Mouse (Mus musculus): ENCODE results near the gene Sf3b4. TPM values are rescaled to one million over a fixed set of nuclear protein-coding genes. Genes with fewer than 3 reads are reported as not detected.
A peak's percentile ranks its signal among the peaks of the same experiment; 100 is the strongest.

The Sf3b4 gene
- total RNA-seq (2021) = 10 to 100 TPM; 50.4 to 51.0 TPM
- long read RNA-seq, transcript Sf3b4-201 (6 exons, 1,915 nt) = major isoform, 79 of 83 reads
- long read RNA-seq, partial matches to known transcripts = 2 of 83 reads
- long read RNA-seq, other reads (novel, unspliced or antisense) = 2 of 83 reads

DNA sequence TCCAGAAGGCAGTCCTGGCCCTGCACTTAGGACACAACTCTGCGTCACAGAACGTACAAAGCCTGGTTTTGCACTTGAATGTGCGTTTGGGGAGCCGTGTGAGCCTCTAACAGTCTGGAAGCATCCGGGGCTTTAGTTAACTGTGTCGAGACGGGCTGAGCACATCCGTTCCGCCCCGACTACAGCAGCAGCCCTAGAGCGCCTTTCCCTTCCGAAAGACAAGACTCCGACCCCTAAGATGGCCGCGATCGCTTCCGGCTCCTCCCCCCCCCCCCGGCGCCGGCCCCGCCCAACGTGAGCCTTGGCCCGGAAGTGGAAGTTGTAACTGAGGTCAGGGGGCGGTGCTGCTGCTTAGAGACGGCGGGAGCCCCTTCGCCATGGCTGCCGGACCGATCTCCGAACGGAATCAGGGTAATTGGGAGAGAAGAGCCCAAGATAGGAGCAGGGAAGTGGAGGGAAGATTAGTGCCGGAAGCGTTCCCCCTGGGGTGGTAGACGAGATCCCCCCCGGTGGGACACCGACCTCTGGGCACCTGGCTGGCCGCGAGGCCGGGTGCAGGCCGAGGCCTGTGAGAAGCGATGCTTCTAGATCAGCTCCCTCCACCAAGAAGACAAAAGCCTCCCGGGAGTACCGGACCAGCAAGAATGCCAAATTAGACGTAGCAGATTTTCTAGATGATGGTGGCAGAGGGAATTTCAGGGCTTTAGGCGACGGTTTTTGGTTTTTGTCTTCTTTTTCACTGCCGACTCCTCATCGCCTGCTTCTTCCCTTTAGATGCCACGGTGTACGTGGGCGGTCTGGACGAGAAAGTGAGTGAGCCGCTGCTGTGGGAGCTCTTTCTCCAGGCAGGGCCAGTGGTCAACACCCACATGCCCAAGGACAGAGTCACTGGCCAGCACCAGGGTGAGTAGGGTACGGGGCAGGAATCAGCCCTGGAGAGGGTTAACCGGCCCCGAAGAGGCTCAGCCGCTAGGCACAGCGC lies at the start of gene Sf3b4:
Sf3b4 (plus strand) TSS at position 136 of the 982 bp plus-strand sequence.
- peak; percentile 72 to 89 for DNase-seq (ENCODE audit: low spot score in 2 of 2)

DNA sequence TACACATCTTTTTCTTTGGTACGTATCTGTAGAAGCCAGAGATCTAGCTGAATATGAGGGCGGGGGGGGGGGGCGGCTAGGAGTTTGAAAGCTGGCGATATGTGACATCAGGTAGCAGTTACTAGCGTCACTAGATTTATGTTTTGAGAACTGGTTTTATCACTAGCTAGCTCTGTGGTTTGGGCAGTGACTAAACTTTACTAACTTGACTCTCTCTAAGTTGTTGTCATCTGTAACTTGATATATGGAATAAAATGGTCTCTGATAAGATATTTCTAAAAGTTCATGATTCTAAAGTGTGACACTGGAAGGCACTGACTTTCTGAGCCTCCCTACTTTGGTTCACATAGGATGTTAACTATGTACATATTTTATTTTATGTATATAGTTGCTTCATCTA lies 47.9 kb upstream of the Sf3b4 start:
- DNase-seq (ENCODE audit: low spot score in 2 of 2) = no peak

DNA sequence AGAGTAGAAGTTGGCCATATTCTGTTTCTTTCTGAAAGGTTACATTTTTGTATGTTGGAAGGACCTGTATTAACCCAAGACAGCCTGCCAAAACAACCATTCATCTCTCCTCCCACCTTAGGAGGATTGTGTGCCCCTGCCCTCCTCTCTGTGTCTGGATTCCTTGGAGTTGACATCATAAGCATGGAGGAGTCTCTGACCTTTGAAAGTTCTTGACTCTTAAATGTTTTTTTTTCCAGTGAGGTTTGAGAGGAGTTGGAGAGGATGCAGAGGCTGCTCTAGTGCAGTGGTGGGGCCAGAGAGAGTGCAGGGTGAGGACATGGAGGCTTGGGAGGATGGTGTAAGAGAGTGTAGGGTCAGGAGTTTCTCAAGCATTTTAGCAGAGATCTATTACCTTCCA lies 44.0 kb upstream of the Sf3b4 start:
- no peak for DNase-seq (ENCODE audit: low spot score in 2 of 2)

- DNase-seq (ENCODE audit: low spot score in 2 of 2) = peak in 1 of 2 experiments; percentile 20
Observed at GRCm38 (mm10) chr3:96132478-96132877, 39.7 kb upstream of the Sf3b4 start.

DNA sequence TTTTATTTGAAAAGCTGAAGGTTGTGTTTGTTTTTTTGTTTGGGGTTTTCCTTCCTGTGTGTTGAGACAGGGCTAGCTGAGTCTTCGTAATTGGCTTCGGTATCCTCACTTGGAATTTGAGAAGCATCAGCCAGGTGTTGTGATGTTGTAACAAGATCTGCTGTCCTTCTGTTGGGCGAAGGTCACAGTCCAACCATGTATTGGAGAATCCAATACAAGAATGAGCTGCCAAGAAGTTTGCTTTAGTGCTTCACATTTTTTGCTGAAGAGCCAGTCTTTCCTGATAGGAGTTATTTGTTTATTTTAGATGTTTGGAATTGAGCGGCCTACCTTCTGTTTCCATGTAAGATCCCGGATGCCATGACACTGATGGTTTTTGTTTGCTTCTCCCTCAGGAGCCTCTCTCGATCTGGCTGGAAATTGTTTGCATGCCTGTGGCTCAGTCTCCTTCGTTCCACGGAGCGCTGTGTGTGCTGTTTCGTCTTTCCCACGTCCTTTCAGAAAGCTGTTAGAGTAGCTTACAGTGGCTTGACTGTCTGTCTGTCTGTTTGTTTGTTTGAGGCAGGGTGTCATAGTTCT lies 38.7 kb upstream of the Sf3b4 start:
- DNase-seq (ENCODE audit: low spot score in 2 of 2) = no peak

DNA sequence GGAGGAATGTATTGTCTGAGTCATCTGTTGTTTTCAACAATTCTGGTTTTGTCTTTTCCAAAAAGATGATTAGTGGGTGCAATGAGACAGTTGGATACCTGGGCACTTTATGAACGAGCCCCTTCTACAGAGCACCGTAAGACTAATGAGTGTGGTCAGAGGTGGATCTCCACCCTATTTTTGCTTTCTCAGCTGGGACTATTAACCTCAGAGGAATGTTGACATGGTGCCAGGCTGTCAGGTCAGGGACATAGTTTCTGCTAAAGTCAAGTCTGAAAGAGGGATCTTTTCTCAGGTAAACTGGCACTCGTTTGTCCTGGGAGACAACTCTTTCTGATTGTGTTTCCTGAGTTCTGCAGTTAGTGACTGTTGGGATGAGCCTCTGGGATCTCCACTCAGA lies 37.1 kb upstream of the Sf3b4 start:
- DNase-seq (ENCODE audit: low spot score in 2 of 2) = no peak

DNA sequence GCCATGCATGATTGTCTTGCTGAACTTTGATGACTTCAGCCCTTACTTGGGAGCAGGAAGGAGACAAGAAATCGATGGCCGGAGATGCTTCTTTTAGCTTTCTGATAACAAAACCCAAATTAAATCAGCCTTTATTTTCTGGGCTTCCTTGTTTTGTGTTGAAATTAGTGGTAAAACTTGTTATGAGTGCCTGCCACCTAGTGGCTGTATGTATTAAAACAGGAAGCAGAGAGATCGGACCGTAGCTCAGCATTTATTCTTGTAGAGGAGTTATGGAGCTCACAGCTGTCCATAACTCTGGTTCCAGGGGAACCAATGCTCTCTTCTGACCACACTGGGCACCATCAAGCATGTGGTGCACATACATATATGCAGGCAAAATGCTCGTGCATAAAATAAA lies 24.2 kb upstream of the Sf3b4 start:
- DNase-seq (ENCODE audit: low spot score in 2 of 2) = peak; percentile 61 to 88

GRCm38 (mm10) chr3:96151836-96152235 lies 20.3 kb upstream of the Sf3b4 start:
- no peak for DNase-seq (ENCODE audit: low spot score in 2 of 2)

DNA sequence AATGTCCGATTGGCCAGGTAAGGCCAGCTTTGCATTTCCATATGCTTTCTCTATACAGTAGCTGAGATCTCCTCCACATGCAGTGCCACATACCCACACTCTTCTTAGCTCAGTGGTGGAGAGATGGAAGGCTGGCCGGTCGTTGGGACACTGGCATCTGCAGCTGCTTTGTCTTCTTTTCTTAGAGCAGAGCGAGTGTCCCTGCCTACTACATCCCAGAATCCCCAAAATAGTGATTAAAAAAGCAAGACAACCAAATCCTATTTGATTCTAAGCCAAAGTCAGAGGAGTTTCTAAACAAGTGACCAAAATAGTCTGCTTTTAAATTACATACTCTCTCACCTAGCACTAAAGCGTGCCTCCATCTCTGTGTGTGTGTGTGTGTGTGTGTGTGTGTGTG lies 19.5 kb upstream of the Sf3b4 start:
- DNase-seq (ENCODE audit: low spot score in 2 of 2) = no peak

DNA sequence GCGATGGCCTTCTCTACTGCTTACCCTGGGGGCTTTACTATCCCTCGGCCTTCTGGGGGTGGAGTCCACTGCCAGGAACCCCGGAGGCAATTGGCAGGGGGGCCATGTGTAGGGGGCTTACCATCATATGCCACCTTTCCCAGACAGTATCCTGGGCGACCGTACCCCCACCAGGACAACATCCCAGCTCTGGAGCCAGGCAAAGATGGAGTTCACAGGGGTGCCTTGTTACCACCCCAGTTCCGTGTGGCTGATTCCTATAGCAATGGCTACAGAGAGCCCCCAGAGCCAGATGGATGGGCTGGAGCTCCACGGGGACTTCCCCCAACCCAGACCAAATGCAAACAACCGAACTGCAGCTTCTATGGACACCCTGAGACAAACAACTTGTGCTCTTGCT lies 16.6 kb upstream of the Sf3b4 start:
- DNase-seq (ENCODE audit: low spot score in 2 of 2) = no peak

GRCm38 (mm10) chr3:96159820-96160219 lies 12.3 kb upstream of the Sf3b4 start:
- DNase-seq (ENCODE audit: low spot score in 2 of 2) = no peak

DNA sequence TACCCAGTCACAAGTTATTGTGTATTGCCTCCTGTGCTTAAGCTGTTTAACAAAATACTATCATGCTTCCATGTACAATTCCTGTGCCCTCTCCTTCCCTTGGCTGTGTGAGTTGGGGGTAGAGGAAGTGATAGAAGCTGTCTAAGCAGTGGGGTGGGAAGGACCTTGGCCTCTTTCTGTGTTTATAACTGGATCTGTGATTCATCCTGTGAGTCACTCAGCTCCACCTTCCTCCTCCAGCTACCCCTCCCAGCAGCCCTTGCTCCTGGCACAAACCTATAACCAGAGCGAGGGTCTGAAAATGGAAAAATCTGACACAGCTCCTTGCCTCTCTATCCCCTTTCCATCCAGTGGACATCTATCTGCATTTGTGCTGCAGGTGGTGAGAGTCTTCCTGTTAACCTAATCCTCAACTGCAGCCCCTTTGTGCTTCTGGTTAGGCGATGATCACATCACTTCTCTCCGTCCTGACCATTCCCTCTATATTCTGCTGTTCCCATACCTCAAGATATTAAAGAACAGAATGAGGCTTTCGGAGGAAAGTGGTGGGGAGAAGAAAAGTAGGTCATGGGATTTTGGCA lies 11.8 kb upstream of the Sf3b4 start:
- peak; percentile 40 to 60 for DNase-seq (ENCODE audit: low spot score in 2 of 2)

- DNase-seq (ENCODE audit: low spot score in 2 of 2) = peak in 1 of 2 experiments; percentile 52
Observed at GRCm38 (mm10) chr3:96160803-96161516, 11.2 kb upstream of the Sf3b4 start.

DNA sequence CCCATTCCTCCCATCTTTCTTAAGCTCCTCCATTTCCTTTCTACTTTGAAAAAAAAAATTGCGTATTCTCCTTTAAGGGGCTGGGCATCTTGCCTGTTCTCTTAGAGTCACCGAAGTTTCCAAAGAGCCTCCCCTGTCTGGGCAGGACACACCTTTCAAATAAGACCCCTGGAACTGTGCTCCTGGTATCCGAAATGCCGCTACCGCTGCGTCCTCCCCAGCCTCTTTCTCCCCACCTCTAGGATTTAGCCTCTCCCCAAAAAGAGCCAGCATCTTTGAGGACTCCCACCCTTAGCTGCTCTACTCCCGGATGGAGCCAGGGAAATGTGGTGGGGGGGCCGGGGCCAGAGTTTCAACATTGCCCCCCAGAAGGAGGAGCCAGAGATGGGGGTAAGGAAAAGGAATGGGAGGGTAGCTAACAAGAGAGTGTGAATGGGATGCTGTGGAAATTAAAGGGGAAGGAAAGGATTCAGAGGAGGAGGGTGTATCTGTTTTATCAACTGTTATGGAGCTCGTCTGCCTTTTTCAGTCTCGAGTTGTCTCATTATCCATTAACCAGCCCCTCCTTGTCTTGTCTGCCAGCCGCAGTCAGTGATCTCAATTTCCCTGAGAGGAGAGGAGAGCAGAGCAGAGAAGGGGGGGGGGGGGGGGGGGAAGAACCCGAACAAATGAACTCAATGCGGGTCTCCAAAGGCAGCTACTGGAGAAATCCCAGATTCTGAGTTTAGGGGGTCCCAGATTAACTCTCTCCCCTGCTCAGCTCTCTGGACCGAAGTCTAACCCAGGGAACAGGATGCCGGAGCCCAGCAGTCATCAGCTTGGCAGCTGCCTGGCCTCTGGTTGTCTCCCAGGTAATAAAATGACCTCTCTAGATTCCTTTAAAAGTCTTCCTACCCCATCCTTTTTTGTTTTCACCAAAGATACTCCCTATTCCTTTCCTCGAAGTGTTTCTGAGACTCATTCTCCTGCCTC lies 10.0 kb upstream of the Sf3b4 start, which contains the start of gene Mtmr11:
Mtmr11 (plus strand) TSS at position 136 of the 972 bp plus-strand sequence.
- DNase-seq (ENCODE audit: low spot score in 2 of 2) = no peak

DNA sequence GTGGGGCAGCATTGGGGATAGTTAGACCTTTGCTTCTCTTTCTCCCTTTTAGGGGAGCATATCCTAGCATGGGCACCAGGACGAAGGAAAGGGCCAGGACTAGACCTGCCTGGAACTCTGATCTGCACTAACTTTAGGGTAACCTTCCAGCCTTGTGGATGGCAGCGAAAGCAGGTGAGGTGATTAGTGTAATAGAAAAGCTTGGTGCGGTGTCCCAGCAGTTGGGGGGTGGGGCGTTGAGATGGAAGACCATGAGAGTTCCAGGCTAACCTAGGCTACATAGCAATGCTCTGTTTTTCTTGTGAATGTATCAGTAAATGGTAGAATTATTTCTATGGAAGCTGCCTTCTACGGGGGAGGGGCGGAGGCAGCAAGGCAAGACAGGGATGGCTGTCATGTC lies 9.1 kb upstream of the Sf3b4 start:
- no peak for DNase-seq (ENCODE audit: low spot score in 2 of 2)

DNA sequence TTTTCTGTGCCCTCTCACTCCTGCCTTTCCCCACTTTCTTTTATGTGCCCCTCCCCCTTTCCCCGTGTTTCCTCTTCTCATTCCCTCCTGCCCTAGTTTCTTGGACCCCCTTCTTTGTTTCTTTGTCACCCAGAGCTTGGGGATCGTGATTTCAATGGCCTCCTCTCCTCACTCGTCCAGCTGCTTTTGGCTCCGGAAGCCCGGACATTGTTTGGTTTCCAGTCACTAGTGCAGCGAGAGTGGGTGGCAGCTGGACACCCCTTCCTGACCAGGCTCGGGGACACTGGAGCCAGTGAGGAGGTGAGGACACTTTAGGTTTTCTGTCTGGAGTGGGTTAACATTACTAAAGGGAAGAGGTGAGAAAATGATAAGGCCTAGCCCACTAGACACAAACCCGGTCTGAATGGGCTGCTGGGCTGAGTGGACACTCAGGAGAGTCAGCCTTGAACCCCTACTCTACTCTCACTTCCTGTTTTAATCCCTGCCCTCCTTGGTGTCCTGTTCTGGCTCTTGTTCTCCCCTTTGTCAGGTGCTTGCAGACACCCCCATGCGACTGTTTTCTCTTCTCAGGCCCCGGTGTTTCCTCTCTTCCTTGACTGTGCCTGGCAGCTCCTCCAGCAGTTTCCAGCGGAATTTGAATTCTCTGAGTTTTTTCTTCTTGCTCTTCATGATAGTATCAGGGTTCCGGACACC lies 3.5 kb upstream of the Sf3b4 start:
- DNase-seq (ENCODE audit: low spot score in 2 of 2) = no peak

DNA sequence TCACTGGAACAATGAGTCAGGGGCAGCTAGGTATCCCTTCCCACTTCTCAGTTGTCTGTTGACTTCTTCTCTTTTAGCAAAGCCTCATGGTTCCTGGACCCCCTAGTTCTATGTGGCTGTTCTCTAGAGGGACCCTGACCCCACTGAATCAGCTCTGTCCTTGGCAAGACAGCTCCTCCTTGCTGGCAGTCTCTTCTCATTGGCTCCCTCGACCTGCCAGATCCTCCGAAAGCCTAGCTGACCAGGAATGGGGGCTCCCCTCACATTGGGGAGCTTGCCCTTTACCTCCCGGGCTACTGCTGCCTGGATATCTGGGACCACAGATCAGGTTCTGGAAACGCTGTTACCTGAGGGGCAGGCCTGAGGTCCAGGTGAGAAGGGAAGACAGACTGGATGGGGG lies 1.9 kb upstream of the Sf3b4 start:
- no peak for DNase-seq (ENCODE audit: low spot score in 2 of 2)

GRCm38 (mm10) chr3:96170976-96171545 lies 1.1 kb upstream of the Sf3b4 start:
- no peak for DNase-seq (ENCODE audit: low spot score in 2 of 2)
